Mouse (Mus musculus) stomach, postnatal 0 days (tissue): Measurements from ENCODE around the gene Muc3a. TPM values are rescaled to one million over a fixed set of nuclear protein-coding genes. Genes with fewer than 3 reads are reported as not detected.
A peak's percentile ranks its signal among the peaks of the same experiment; 100 is the strongest.

Experiments
- ATAC-seq: fragments of 200-750 bp; cut with Nextera tagmentation; 2 replicates; pipeline ENCODE4 v1.8.0; 2017; ENCODE audit not compliant: low FRiP score, low TSS enrichment
- DNase-seq: peaks from one replicate; pipeline ENCODE4 v3.0.0-alpha.2; 2016; ENCODE audit warnings: low spot score
- H3K27ac ChIP-seq: fragments of 300-500 bp; sonication (generic); replicated peaks from 2 replicates; pipeline ENCODE4 v1.5.1; 2014; ENCODE audit warnings: mild to moderate bottlenecking, control low read depth
- H3K27me3 ChIP-seq: fragments of 300-500 bp; sonication (generic); 2 replicates; pipeline ENCODE4 v1.6.1; 2014; ENCODE audit warnings: low read length; ENCODE audit not compliant: control insufficient read depth, insufficient read depth
- H3K36me3 ChIP-seq: fragments of 300-500 bp; sonication (generic); 2 replicates; pipeline ENCODE4 v1.6.1; 2014; ENCODE audit warnings: low read length, mixed read lengths; ENCODE audit not compliant: control insufficient read depth, insufficient read depth
- H3K4me1 ChIP-seq: fragments of 300-500 bp; sonication (generic); replicated peaks from 2 replicates; pipeline ENCODE4 v1.6.1; 2014; ENCODE audit warnings: antibody characterized with exemption; ENCODE audit not compliant: control insufficient read depth, insufficient read depth
- H3K4me2 ChIP-seq: fragments of 300-500 bp; sonication (generic); replicated peaks from 2 replicates; pipeline ENCODE4 v1.6.1; 2014; ENCODE audit warnings: low read depth, mild to moderate bottlenecking, control low read depth, moderate library complexity
- H3K4me3 ChIP-seq: fragments of 300-500 bp; sonication (generic); 2 replicates; pipeline ENCODE4 v1.5.1; 2014; ENCODE audit warnings: low read depth, low read length, control low read depth
- H3K9ac ChIP-seq: fragments of 300-500 bp; sonication (generic); 2 replicates; pipeline ENCODE4 v1.6.1; 2014; ENCODE audit warnings: mild to moderate bottlenecking, low read length, control low read depth, mixed read lengths
- H3K9me3 ChIP-seq: fragments of 300-500 bp; sonication (generic); 2 replicates; pipeline ENCODE4 v1.6.1; 2016; ENCODE audit warnings: low read length; ENCODE audit not compliant: control insufficient read depth
- CTCF ChIP-seq: IDR thresholded peaks from 2 replicates; pipeline ENCODE4 v1.5.1; 2016; ENCODE audit warnings: antibody characterized with exemption, low read depth, mild to moderate bottlenecking, moderate library complexity
- EP300 ChIP-seq: optimal IDR thresholded peaks from 2 replicates; pipeline ENCODE3; 2016; ENCODE audit warnings: antibody characterized with exemption
- WGBS: fragments of 180-500 bp; shearing (Covaris S2); extraction: QIAGEN DNeasy Blood & Tissue Kit; methylation state at CpG from one replicate; pipeline ENCODE4 v1.1.7; 2014; 5-methylcytosine and 5-hydroxymethylcytosine counted together
- polyA plus RNA-seq: library from polyadenylated mRNA; unstranded; fragments of >200 nt; fragmentation: Nextera tagmentation; extraction: Ambion mirVana; gene quantifications from 2 replicates; pipeline ENCODE4 v1.2.1, GENCODE M21; 2015

The Muc3a gene
- polyA plus RNA-seq, 1 experiment from 2014 or later = 0.05 TPM

DNA sequence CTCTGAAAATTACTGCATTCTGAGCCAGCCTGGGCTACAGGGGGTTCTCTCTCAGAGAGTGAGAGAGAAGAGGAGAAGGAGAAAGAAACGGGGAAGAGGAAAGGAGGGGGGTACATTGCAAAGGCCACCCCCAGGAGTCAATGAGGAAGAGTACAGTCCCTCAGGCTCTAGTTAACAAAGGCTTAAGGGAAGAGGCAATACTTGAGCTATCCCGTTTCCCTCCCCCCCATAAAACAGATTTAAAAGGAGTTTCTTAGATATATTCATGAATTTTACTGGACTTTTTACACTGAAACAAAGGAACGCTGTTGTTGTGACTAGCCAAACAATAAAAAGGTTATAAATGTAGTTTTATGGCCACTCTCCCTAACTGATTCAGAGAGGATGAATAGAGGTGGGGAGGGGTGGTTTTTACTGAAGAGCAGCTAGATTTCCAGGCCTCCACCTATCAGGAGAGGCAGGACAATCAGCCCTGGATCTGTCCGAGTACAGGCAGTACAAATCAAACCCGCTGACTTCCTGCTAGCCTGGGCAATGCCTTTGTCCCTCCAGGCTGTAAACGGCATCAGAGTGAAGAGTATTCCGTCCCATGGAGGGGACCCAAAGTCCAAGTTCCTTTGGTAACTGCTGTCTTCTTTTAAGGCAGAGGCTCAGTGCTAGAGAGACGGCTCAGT lies 18.8 kb downstream of the Muc3a start:
- H3K4me2 ChIP-seq = no peak overlapping the region
- no peaks in the 10 kb centered on the region for H3K9me3 ChIP-seq
- TF ChIP-seq CTCF = no peak
- no peak for TF ChIP-seq EP300
- ATAC-seq (no peak), DNase-seq (no peak)
- no peaks in the 10 kb centered on the region for H3K36me3 ChIP-seq
- 69% methylated on average over 8 of the region's 8 CpGs for WGBS
- no peaks in the 10 kb centered on the region for H3K27me3 ChIP-seq
- H3K4me3 ChIP-seq = no peak overlapping the region
- no peak overlapping the region for H3K27ac ChIP-seq
- H3K4me1 ChIP-seq = no peaks in the 10 kb centered on the region
- H3K9ac ChIP-seq = no peak overlapping the region

DNA sequence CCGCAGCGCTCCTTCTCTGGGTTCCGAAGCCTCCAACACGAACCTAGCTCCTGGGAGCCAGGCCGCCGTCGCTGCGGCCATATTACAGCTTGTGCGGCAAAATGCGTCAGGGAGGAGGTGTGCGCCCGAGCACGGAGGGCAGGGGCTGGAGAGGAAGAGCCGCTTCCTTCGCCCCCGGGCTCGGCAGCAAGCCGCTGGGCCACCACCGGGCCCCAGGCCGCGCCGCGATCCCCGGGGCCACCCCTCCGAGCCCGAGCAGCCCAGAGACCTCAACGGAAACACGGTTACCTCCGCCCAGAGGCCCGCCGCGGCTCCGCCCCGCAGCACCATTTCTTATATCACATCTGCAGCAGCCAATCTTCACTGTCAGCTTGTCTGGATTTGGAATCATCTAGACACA lies 22.9 kb downstream of the Muc3a start:
- no peak for DNase-seq

DNA sequence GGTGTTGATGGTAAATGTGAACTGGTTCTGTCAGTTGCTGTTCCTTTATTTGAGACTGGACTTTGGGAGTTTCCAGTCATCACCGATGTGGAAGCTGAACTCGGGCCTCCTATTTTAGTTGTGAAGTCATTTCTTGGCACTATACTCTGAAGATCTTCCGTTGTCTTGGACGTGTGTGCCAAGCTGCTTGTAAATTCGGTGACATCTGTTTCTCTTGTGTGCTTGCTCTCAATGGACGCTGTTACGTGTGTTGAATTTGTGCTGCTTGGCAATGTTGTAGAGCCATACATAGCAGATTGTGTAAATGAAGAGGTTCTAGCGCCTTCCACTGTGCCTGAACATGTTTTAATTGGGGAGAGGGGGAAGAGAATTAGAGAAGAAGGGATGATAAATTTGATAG lies 26.8 kb downstream of the Muc3a start:
- 76% methylated on average over 8 of the region's 8 CpGs for WGBS
- ATAC-seq (no peak), DNase-seq (no peak)
- Histone ChIP-seq H3K36me3 (no peaks in the 10 kb centered on the region), H3K9ac (no peak overlapping the region), H3K4me3 (no peak overlapping the region), H3K27ac (no peak overlapping the region), H3K4me2 (no peak overlapping the region), H3K27me3 (no peaks in the 10 kb centered on the region), H3K9me3 (no peaks in the 10 kb centered on the region), H3K4me1 (no peaks in the 10 kb centered on the region)
- TF ChIP-seq CTCF (no peak), EP300 (no peak)

More for the DNA sequence above, 22.9 kb downstream of the Muc3a start:
- Histone ChIP-seq H3K4me2 (peak overlapping the region; percentile 81), H3K9ac (peak overlapping the region; percentile 66), H3K9me3 (no peaks in the 10 kb centered on the region), H3K27ac (no peak overlapping the region), H3K36me3 (no peaks in the 10 kb centered on the region), H3K27me3 (no peaks in the 10 kb centered on the region), H3K4me3 (peak overlapping the region; percentile 48), H3K4me1 (no peaks in the 10 kb centered on the region)
- TF ChIP-seq EP300 (no peak), CTCF (no peak)
- ATAC-seq = no peak
- 3% methylated on average over 34 of the region's 34 CpGs for WGBS

DNA sequence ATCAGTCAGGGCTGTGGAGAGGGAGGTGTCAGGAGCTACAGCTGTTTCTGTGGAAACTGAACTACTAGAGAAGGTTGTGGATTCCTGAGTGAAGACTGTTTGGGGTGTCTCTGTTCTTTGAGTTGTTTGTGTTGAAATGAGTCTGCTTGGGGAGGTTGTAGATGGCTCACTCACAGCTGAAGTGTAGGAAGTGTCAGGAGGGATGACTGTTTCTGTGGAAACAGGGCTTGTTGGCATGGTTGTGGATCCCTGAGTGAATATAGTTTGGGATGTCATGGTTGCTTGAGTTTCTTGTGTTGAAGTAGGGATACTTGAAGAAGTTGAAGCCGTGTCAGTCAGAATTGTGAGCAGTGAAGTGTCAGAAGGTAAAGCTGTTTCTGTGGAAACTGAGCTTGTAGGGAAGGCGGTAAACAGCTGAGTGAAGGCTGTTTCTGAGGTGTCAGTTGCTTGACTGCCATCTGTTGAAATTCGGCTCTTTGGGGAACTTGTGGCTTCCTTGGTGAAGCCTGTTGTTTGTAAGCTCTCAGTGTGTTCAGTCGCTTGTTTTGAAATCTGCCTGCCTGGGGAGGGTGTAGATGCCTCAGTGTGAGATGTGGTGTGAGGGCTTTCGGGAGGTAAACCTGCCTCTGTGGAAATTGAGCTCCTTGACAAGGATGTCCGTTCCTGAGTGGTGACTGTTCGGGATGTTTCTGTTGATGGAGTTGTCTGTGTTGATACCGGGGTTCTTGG lies 32.4 kb downstream of the Muc3a start:
- WGBS = 77% methylated on average over 8 of the region's 8 CpGs
- DNase-seq (no peak), ATAC-seq (no peak)
- H3K9me3 ChIP-seq = no peaks in the 10 kb centered on the region
- no peaks in the 10 kb centered on the region for H3K27me3 ChIP-seq
- H3K4me1 ChIP-seq = no peaks in the 10 kb centered on the region
- no peak overlapping the region for H3K9ac ChIP-seq
- H3K27ac ChIP-seq = no peak overlapping the region
- no peak overlapping the region for H3K4me3 ChIP-seq
- H3K36me3 ChIP-seq = no peaks in the 10 kb centered on the region
- TF ChIP-seq EP300 (no peak), CTCF (no peak)
- no peak overlapping the region for H3K4me2 ChIP-seq

DNA sequence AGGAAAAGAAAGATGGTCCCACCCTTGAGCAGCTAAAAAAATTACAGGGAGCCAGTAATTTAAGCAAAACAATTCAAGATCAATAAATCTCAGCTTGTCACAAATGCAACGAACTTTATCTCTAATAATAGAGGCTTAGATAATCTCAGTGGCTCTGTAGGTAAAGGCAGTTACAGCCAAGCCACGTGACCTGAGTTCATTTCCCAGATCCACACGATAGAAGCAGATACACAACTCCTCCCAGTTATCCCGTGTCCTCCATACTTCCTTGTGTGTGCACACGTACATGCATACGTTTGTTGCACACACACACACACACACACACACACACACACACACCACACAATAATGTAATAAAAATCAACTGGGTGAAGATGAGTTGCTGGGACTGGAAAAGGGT lies 38.2 kb downstream of the Muc3a start:
- Histone ChIP-seq H3K9me3 (no peaks in the 10 kb centered on the region), H3K27me3 (no peaks in the 10 kb centered on the region), H3K9ac (no peak overlapping the region), H3K4me3 (no peak overlapping the region), H3K27ac (no peak overlapping the region), H3K4me2 (no peak overlapping the region), H3K4me1 (no peaks in the 10 kb centered on the region), H3K36me3 (no peaks in the 10 kb centered on the region)
- DNase-seq = no peak
- TF ChIP-seq CTCF = no peak
- TF ChIP-seq EP300 = no peak
- WGBS = 62% methylated on average over 6 of the region's 6 CpGs
- ATAC-seq = no peak

DNA sequence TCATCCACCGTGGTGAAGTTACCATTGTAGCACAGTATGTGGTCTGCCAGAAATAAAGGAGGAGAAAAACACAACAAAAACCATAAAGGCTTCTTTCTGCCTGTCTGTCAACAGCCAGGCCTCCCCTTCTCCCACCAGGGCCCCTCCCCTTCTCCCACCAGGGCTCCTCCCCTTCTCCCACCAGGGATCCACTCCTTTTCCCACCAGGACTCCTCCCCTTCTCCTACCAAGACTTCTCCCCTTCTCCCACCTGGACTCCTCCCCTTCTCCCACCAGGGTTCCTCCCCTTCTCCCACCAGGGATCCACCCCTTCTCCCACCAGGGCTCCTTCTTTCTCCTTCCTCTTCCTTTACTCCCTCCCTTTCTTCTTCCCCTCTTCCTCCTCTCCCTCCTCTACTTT lies 39.6 kb downstream of the Muc3a start:
- TF ChIP-seq CTCF (no peak), EP300 (no peak)
- H3K4me2 ChIP-seq = no peak overlapping the region
- H3K4me1 ChIP-seq = no peaks in the 10 kb centered on the region
- no peaks in the 10 kb centered on the region for H3K27me3 ChIP-seq
- no peak overlapping the region for H3K9ac ChIP-seq
- 21% methylated on average over 1 of the region's 1 CpGs for WGBS
- ATAC-seq (peak; percentile 10; the same call in 1 of the 2 replicates), DNase-seq (no peak)
- no peaks in the 10 kb centered on the region for H3K9me3 ChIP-seq
- no peaks in the 10 kb centered on the region for H3K36me3 ChIP-seq
- no peak overlapping the region for H3K4me3 ChIP-seq
- no peak overlapping the region for H3K27ac ChIP-seq
